Mouse (Mus musculus): ENCODE results near the gene Prpf19. TPM values are rescaled to one million over a fixed set of nuclear protein-coding genes. Genes with fewer than 3 reads are reported as not detected.
A peak's percentile ranks its signal among the peaks of the same experiment; 100 is the strongest.

Prpf19 gene
- total and polyA plus RNA-seq, 2 experiments from 2014 or later: 36.8 to 362 TPM

DNA sequence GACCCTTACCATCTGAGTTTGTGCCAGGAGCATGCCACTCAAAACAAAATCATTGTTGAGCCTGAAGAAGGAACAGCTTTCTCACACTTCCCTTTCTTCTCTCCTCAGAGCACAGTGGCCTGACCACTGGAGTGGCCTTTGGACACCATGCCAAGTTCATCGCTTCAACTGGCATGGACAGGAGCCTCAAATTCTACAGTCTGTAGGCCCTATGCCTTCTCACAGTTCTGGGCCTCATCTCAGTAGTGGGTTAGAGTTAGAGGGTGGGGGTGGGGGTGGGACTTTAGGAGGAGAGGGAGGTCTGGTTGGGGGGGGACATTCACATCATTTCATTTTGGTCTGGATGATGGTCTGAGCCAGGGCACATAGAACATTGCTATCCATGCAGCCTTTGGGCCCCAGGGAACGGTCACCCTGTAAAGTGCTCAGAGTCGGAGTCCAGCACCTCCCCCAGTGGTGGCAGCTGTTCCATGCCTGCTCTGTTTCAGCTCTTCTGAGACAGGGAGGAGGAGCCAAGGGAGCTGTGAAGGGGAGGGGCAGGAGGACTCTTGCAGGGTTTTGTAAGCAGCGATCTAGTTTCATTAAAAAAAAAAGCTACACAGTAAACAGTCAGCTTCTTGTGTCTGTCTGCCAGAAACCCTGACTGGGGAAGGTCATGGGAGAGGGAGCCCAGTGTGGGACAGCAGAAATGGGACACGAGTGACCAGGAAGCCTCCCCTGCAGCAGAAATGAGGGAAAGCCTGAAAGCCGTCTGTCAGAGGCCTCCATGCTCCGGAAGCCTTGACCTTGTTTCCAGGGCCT, 10.1 kb downstream of the Prpf19 start:
- Histone ChIP-seq H3K27me3 (ENCODE audit: control insufficient read depth, insufficient read depth, low read length) (no peaks in the 10 kb centered on the region), H3K4me2 (ENCODE audit: low read depth, low read length) (no peak overlapping the region), H3K27ac (ENCODE audit: low read depth) (peak overlapping the region; percentile 88), H3K9ac (replicated peaks; ENCODE audit: low read depth, low read length) (no peak overlapping the region), H3K4me3 (ENCODE audit: low read depth, low read length) (no peak overlapping the region), H3K9me3 (replicated peaks; ENCODE audit: control insufficient read depth, low read length) (no peaks in the 10 kb centered on the region), H3K36me3 (replicated peaks; ENCODE audit: control insufficient read depth, insufficient read depth, low read length) (peaks cover 71% of the 10 kb centered on the region), H3K4me1 (ENCODE audit: control insufficient read depth, insufficient read depth) (peaks cover 27% of the 10 kb centered on the region)
- TF ChIP-seq CTCF (IDR thresholded peaks at IDR 0.05; ENCODE audit: low read depth) (no peak), EP300 (IDR thresholded peaks at IDR 0.05; ENCODE audit: low read depth) (peak; percentile 2; the same call in 1 of the 2 replicates)
- ATAC-seq (ENCODE audit: insufficient read depth, low read depth) (peak; percentile 60), DNase-seq (ENCODE audit: low spot score) (peak; percentile 70)
- 12% methylated on average over 7 of the region's 7 CpGs for WGBS

DNA sequence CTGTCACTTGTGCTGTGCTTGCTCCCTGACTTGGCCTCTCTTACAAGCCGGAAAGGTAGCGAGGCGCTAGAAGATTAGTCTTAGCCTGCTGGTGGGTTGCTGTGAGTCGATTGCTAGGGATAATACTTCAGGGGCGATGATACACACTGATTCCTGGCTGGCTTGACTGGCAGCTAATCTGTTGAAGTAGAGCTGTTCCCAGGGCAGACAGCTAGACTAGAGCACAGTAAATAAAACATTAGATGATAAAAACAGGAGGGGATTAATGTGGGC, 10.6 kb downstream of the Prpf19 start:
- WGBS: 27% methylated on average over 5 of the region's 5 CpGs
- DNase-seq (ENCODE audit: low spot score) (no peak), ATAC-seq (ENCODE audit: insufficient read depth, low read depth) (no peak; the same call in 1 of the 2 replicates)
- Histone ChIP-seq H3K27me3 (ENCODE audit: control insufficient read depth, insufficient read depth, low read length) (no peaks in the 10 kb centered on the region), H3K36me3 (replicated peaks; ENCODE audit: control insufficient read depth, insufficient read depth, low read length) (peaks cover 65% of the 10 kb centered on the region), H3K4me3 (ENCODE audit: low read depth, low read length) (no peak overlapping the region), H3K4me1 (ENCODE audit: control insufficient read depth, insufficient read depth) (peaks cover 27% of the 10 kb centered on the region; the same call in 1 of the 2 replicates), H3K4me2 (ENCODE audit: low read depth, low read length) (no peak overlapping the region), H3K9ac (replicated peaks; ENCODE audit: low read depth, low read length) (no peak overlapping the region), H3K9me3 (replicated peaks; ENCODE audit: control insufficient read depth, low read length) (no peaks in the 10 kb centered on the region), H3K27ac (ENCODE audit: low read depth) (peak overlapping the region; percentile 88)
- TF ChIP-seq CTCF (IDR thresholded peaks at IDR 0.05; ENCODE audit: low read depth) (no peak), EP300 (IDR thresholded peaks at IDR 0.05; ENCODE audit: low read depth) (no peak)

DNA sequence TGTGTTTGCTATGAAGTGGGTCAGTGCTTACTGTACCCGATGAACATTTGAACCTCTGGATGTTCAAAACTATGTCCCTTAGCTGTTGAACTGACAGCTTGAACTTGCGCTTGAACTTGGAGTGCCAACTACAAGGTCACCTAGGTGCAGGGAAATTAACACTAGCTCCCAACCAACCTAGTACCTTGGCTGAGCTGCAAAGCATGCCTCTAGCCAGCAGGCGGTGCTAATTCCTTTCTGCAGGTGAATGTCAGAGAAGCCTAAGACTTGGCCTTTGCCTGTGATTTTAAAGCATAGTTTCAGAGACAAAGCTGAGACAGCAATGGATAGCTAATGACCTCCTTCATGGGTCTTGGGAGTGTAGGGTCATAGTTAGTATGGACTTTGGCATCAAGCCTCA, 12.9 kb downstream of the Prpf19 start:
- no peak overlapping the region for H3K4me2 ChIP-seq (ENCODE audit: low read depth, low read length)
- ATAC-seq (ENCODE audit: insufficient read depth, low read depth): no peak
- peak overlapping the region; percentile 94 for H3K27ac ChIP-seq (ENCODE audit: low read depth)
- no peaks in the 10 kb centered on the region for H3K27me3 ChIP-seq (ENCODE audit: control insufficient read depth, insufficient read depth, low read length)
- WGBS: 36% methylated on average over 3 of the region's 3 CpGs
- TF ChIP-seq EP300 (IDR thresholded peaks at IDR 0.05; ENCODE audit: low read depth) (no peak), CTCF (IDR thresholded peaks at IDR 0.05; ENCODE audit: low read depth) (peak; percentile 86)
- H3K4me3 ChIP-seq (ENCODE audit: low read depth, low read length): no peak overlapping the region
- peaks cover 43% of the 10 kb centered on the region for H3K36me3 ChIP-seq (replicated peaks; ENCODE audit: control insufficient read depth, insufficient read depth, low read length)
- H3K9ac ChIP-seq (replicated peaks; ENCODE audit: low read depth, low read length): no peak overlapping the region
- H3K4me1 ChIP-seq (ENCODE audit: control insufficient read depth, insufficient read depth): peaks cover 35% of the 10 kb centered on the region; the same call in 1 of the 2 replicates
- H3K9me3 ChIP-seq (replicated peaks; ENCODE audit: control insufficient read depth, low read length): no peaks in the 10 kb centered on the region
- peak; percentile 70 for DNase-seq (ENCODE audit: low spot score)

DNA sequence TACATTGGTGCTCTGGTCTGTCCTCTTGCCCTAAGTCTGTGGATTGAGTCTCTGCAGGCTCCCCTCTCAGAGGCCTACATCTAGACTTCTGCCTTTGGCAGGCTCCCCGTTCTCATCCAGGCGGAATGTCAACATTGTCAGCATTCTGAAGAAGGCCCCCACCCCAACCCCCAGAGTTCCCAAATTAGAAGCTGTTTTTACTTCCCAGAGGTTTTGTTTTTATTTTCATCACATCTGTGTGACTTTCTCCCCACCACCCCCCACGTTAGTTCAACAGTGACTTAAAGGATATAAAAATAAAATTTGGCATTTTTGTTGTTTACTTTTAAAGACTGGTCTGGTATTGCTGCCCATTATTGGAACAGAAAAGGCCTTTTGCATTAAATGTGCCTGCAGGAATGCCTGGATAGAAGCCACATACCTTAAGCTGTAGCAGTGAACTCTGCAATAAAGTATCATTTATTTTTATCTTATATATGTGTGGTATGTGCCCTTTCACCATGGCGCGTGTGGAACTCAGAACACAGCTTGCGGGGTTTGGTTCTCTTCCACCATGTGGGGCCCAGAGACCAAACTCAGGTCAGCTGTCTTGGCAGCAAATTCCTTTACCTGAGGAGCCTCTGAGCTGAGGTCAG, 14.2 kb downstream of the Prpf19 start:
- no peak for TF ChIP-seq CTCF (IDR thresholded peaks at IDR 0.05; ENCODE audit: low read depth)
- peak; percentile 85 for TF ChIP-seq EP300 (IDR thresholded peaks at IDR 0.05; ENCODE audit: low read depth)
- DNase-seq (ENCODE audit: low spot score) (peak; percentile 71), ATAC-seq (ENCODE audit: insufficient read depth, low read depth) (peak; percentile 65)
- Histone ChIP-seq H3K9me3 (replicated peaks; ENCODE audit: control insufficient read depth, low read length) (no peaks in the 10 kb centered on the region), H3K9ac (replicated peaks; ENCODE audit: low read depth, low read length) (no peak overlapping the region), H3K4me2 (ENCODE audit: low read depth, low read length) (no peak overlapping the region), H3K36me3 (replicated peaks; ENCODE audit: control insufficient read depth, insufficient read depth, low read length) (peaks cover 30% of the 10 kb centered on the region), H3K27me3 (ENCODE audit: control insufficient read depth, insufficient read depth, low read length) (no peaks in the 10 kb centered on the region), H3K27ac (ENCODE audit: low read depth) (peak overlapping the region; percentile 94), H3K4me1 (ENCODE audit: control insufficient read depth, insufficient read depth) (peaks cover 40% of the 10 kb centered on the region), H3K4me3 (ENCODE audit: low read depth, low read length) (no peak overlapping the region)
- WGBS: 17% methylated on average over 6 of the region's 6 CpGs

DNA sequence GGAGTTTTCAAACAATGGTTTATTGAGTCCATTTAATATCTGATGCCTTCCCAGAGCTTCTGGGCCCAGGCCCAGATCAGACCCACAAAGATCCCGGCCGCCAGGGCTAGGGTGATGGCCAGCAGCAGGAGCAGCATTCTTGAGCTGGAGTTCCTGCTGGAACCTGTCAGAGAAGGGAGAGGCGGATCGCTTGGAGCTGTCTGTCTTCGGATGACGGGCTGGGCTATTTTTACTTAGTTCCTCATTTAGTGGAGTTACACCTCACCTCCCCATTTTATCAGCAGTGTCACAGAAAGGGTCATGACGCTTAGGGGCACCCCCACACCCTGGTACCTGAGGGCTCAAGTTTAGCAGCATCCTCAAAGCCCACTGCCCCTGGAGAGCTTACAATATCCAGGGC, 19.3 kb downstream of the Prpf19 start:
- WGBS: 17% methylated on average over 7 of the region's 7 CpGs
- ATAC-seq (ENCODE audit: insufficient read depth, low read depth) (peak; percentile 84), DNase-seq (ENCODE audit: low spot score) (peak; percentile 84)
- Histone ChIP-seq H3K27ac (ENCODE audit: low read depth) (peak overlapping the region; percentile 68), H3K27me3 (ENCODE audit: control insufficient read depth, insufficient read depth, low read length) (no peaks in the 10 kb centered on the region), H3K4me3 (ENCODE audit: low read depth, low read length) (no peak overlapping the region), H3K9me3 (replicated peaks; ENCODE audit: control insufficient read depth, low read length) (no peaks in the 10 kb centered on the region), H3K9ac (replicated peaks; ENCODE audit: low read depth, low read length) (0 out of 2 replicates have a peak overlapping the region, but pooled peaks have one; percentile 5), H3K4me1 (ENCODE audit: control insufficient read depth, insufficient read depth) (peaks cover 28% of the 10 kb centered on the region), H3K4me2 (ENCODE audit: low read depth, low read length) (no peak overlapping the region), H3K36me3 (replicated peaks; ENCODE audit: control insufficient read depth, insufficient read depth, low read length) (no peaks in the 10 kb centered on the region)
- no peak for TF ChIP-seq CTCF (IDR thresholded peaks at IDR 0.05; ENCODE audit: low read depth)
- no peak for TF ChIP-seq EP300 (IDR thresholded peaks at IDR 0.05; ENCODE audit: low read depth)
